Mouse (Mus musculus): ENCODE data around the gene Fxyd5. TPM values are rescaled to one million over a fixed set of nuclear protein-coding genes. Genes with fewer than 3 reads are reported as not detected.

Fxyd5 gene
- polyA plus RNA-seq, 1 experiment from 2014 or later, result 7.8 TPM

GRCm38 (mm10) chr7:31072326-31072725, 30.0 kb upstream of the Fxyd5 start:
- no peak overlapping the region for H3K9ac ChIP-seq (replicated peaks; ENCODE audit: low read depth, low read length)
- no peaks in the 10 kb centered on the region for H3K9me3 ChIP-seq (ENCODE audit: control insufficient read depth, low read length)
- no peaks in the 10 kb centered on the region for H3K27me3 ChIP-seq (ENCODE audit: control insufficient read depth, insufficient read depth, low read length)
- H3K4me1 ChIP-seq (ENCODE audit: control insufficient read depth, insufficient read depth, low read length), result no peaks in the 10 kb centered on the region
- 39% methylated on average over 9 of the region's 9 CpGs for WGBS
- no peak overlapping the region for H3K27ac ChIP-seq (ENCODE audit: low read depth, low read length)
- H3K4me2 ChIP-seq (ENCODE audit: low read depth, low read length), result no peak overlapping the region
- H3K36me3 ChIP-seq (ENCODE audit: control insufficient read depth, insufficient read depth, low read length), result no peaks in the 10 kb centered on the region
- ATAC-seq (ENCODE audit: low read depth), result no peak
- no peak overlapping the region for H3K4me3 ChIP-seq (ENCODE audit: low read depth, low read length)

DNA sequence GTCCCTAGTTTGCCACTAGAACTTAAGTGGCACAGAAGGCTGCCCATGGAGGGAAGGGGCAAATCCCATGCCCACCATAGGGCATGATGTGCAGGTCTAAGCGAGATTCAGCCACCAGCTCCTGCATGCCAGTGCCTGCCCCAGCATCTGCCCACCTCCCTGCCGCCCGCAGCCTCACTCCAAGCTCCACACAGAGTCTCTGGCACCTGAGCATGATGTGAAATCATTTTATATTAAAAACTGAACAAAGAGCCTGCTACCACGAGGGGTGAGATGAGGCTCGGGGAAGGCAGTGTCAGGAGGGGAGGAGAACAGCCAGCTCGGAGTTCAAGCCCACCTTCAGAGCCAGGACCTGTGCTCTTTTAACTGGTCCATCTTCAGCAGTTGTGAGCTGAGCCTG, 28.0 kb upstream of the Fxyd5 start:
- H3K4me2 ChIP-seq (ENCODE audit: low read depth, low read length), result no peak overlapping the region
- H3K9me3 ChIP-seq (ENCODE audit: control insufficient read depth, low read length), result no peaks in the 10 kb centered on the region
- H3K27ac ChIP-seq (ENCODE audit: low read depth, low read length), result no peak overlapping the region
- H3K36me3 ChIP-seq (ENCODE audit: control insufficient read depth, insufficient read depth, low read length), result no peaks in the 10 kb centered on the region
- H3K4me3 ChIP-seq (ENCODE audit: low read depth, low read length), result no peak overlapping the region
- 90% methylated on average over 6 of the region's 6 CpGs for WGBS
- H3K27me3 ChIP-seq (ENCODE audit: control insufficient read depth, insufficient read depth, low read length), result no peaks in the 10 kb centered on the region
- no peak for ATAC-seq (ENCODE audit: low read depth)
- H3K4me1 ChIP-seq (ENCODE audit: control insufficient read depth, insufficient read depth, low read length), result no peaks in the 10 kb centered on the region
- H3K9ac ChIP-seq (replicated peaks; ENCODE audit: low read depth, low read length), result no peak overlapping the region

DNA sequence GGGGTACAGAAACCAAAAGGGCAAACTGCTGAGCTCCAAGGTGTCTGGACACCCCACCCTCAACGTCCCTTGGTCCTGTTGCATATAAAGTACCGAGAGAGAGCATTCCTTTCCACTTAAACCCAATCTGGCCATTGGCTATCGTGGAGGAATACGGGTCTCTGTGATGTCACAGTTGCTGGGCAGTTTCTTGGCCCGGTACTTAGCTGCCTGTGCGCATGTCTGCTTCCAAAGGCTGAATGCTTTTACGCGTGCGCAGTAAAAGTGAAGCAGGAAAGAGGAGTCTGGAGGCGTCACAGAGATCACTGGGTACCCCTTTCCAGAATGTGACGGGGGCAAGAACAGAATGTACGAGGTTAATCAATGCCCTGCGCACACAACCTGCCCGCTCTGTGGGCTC, 27.2 kb upstream of the Fxyd5 start:
- Histone ChIP-seq H3K9me3 (ENCODE audit: control insufficient read depth, low read length) (no peaks in the 10 kb centered on the region), H3K4me3 (ENCODE audit: low read depth, low read length) (no peak overlapping the region), H3K9ac (replicated peaks; ENCODE audit: low read depth, low read length) (no peak overlapping the region), H3K27me3 (ENCODE audit: control insufficient read depth, insufficient read depth, low read length) (no peaks in the 10 kb centered on the region), H3K4me2 (ENCODE audit: low read depth, low read length) (no peak overlapping the region), H3K4me1 (ENCODE audit: control insufficient read depth, insufficient read depth, low read length) (no peaks in the 10 kb centered on the region), H3K27ac (ENCODE audit: low read depth, low read length) (no peak overlapping the region), H3K36me3 (ENCODE audit: control insufficient read depth, insufficient read depth, low read length) (no peaks in the 10 kb centered on the region)
- 82% methylated on average over 14 of the region's 14 CpGs for whole genome bisulfite sequencing
- ATAC-seq (ENCODE audit: low read depth), result no peak

DNA sequence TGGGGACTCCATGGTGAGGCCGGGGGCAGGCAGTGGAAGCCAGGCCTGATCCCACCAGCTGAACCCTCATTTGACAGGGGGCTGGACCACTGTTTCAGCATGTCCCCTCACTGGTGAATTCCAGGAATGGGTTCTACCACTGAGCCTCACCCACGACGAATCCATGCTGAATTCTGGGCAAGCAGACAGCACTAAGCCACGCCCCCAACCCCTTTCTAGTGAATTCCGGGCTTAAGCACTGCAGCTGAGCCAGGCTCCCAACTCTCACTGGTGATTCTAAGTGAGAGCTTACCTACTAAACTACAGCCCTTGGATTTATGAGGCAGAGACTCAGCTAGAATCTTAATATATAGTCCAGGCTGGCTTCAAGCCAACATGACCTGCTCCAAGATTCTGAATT, 25.6 kb upstream of the Fxyd5 start:
- Histone ChIP-seq H3K36me3 (ENCODE audit: control insufficient read depth, insufficient read depth, low read length) (no peaks in the 10 kb centered on the region), H3K4me2 (ENCODE audit: low read depth, low read length) (no peak overlapping the region), H3K4me1 (ENCODE audit: control insufficient read depth, insufficient read depth, low read length) (no peaks in the 10 kb centered on the region), H3K9ac (replicated peaks; ENCODE audit: low read depth, low read length) (no peak overlapping the region), H3K9me3 (ENCODE audit: control insufficient read depth, low read length) (no peaks in the 10 kb centered on the region), H3K4me3 (ENCODE audit: low read depth, low read length) (no peak overlapping the region), H3K27ac (ENCODE audit: low read depth, low read length) (no peak overlapping the region), H3K27me3 (ENCODE audit: control insufficient read depth, insufficient read depth, low read length) (no peaks in the 10 kb centered on the region)
- ATAC-seq (ENCODE audit: low read depth), result no peak
- WGBS, result 45% methylated on average over 5 of the region's 5 CpGs

GRCm38 (mm10) chr7:31063074-31063560, 20.8 kb upstream of the Fxyd5 start:
- no peak for ATAC-seq (ENCODE audit: low read depth)
- 87% methylated on average over 12 of the region's 12 CpGs for WGBS
- H3K36me3 ChIP-seq (ENCODE audit: control insufficient read depth, insufficient read depth, low read length), result no peaks in the 10 kb centered on the region
- no peaks in the 10 kb centered on the region for H3K4me1 ChIP-seq (ENCODE audit: control insufficient read depth, insufficient read depth, low read length)
- no peak overlapping the region for H3K4me2 ChIP-seq (ENCODE audit: low read depth, low read length)
- H3K27me3 ChIP-seq (ENCODE audit: control insufficient read depth, insufficient read depth, low read length), result no peaks in the 10 kb centered on the region
- H3K4me3 ChIP-seq (ENCODE audit: low read depth, low read length), result no peak overlapping the region
- H3K27ac ChIP-seq (ENCODE audit: low read depth, low read length), result no peak overlapping the region
- H3K9ac ChIP-seq (replicated peaks; ENCODE audit: low read depth, low read length), result no peak overlapping the region
- H3K9me3 ChIP-seq (ENCODE audit: control insufficient read depth, low read length), result no peaks in the 10 kb centered on the region

GRCm38 (mm10) chr7:31060621-31061010, 18.3 kb upstream of the Fxyd5 start:
- Histone ChIP-seq H3K9me3 (ENCODE audit: control insufficient read depth, low read length) (no peaks in the 10 kb centered on the region), H3K4me3 (ENCODE audit: low read depth, low read length) (no peak overlapping the region), H3K9ac (replicated peaks; ENCODE audit: low read depth, low read length) (no peak overlapping the region), H3K27me3 (ENCODE audit: control insufficient read depth, insufficient read depth, low read length) (no peaks in the 10 kb centered on the region), H3K27ac (ENCODE audit: low read depth, low read length) (no peak overlapping the region), H3K4me2 (ENCODE audit: low read depth, low read length) (no peak overlapping the region), H3K4me1 (ENCODE audit: control insufficient read depth, insufficient read depth, low read length) (no peaks in the 10 kb centered on the region), H3K36me3 (ENCODE audit: control insufficient read depth, insufficient read depth, low read length) (no peaks in the 10 kb centered on the region)
- 89% methylated on average over 7 of the region's 7 CpGs for WGBS
- no peak for ATAC-seq (ENCODE audit: low read depth)

- H3K4me2 ChIP-seq (ENCODE audit: low read depth, low read length), result no peak overlapping the region
- no peak for ATAC-seq (ENCODE audit: low read depth)
- no peak overlapping the region for H3K4me3 ChIP-seq (ENCODE audit: low read depth, low read length)
- no peaks in the 10 kb centered on the region for H3K27me3 ChIP-seq (ENCODE audit: control insufficient read depth, insufficient read depth, low read length)
- no peaks in the 10 kb centered on the region for H3K4me1 ChIP-seq (ENCODE audit: control insufficient read depth, insufficient read depth, low read length)
- H3K36me3 ChIP-seq (ENCODE audit: control insufficient read depth, insufficient read depth, low read length), result no peaks in the 10 kb centered on the region
- no peak overlapping the region for H3K27ac ChIP-seq (ENCODE audit: low read depth, low read length)
- no peaks in the 10 kb centered on the region for H3K9me3 ChIP-seq (ENCODE audit: control insufficient read depth, low read length)
- no peak overlapping the region for H3K9ac ChIP-seq (replicated peaks; ENCODE audit: low read depth, low read length)
- 68% methylated on average over 11 of the region's 11 CpGs for WGBS
These were observed 17.8 kb upstream of the Fxyd5 start for GRCm38 (mm10) chr7:31059919-31060620.

- no peaks in the 10 kb centered on the region for H3K36me3 ChIP-seq (ENCODE audit: control insufficient read depth, insufficient read depth, low read length)
- H3K9ac ChIP-seq (replicated peaks; ENCODE audit: low read depth, low read length), result no peak within 1 kb of the TSS
- no peaks in the 10 kb centered on the region for H3K9me3 ChIP-seq (ENCODE audit: control insufficient read depth, low read length)
- 8% methylated on average over 2 of the region's 2 CpGs for WGBS
- ATAC-seq (ENCODE audit: low read depth), result peak; percentile 74; the same call in 1 of the 2 replicates
- no peak within 1 kb of the TSS for H3K27ac ChIP-seq (ENCODE audit: low read depth, low read length)
- 0 out of 2 replicates have a peak, but pooled peaks cover 2% of the 10 kb centered on the region for H3K27me3 ChIP-seq (ENCODE audit: control insufficient read depth, insufficient read depth, low read length)
- H3K4me1 ChIP-seq (ENCODE audit: control insufficient read depth, insufficient read depth, low read length), result no peaks in the 10 kb centered on the region
- H3K4me2 ChIP-seq (ENCODE audit: low read depth, low read length), result no peak within 1 kb of the TSS
- H3K4me3 ChIP-seq (ENCODE audit: low read depth, low read length), result no peak within 1 kb of the TSS
These were observed 16.8 kb upstream of the Fxyd5 start, which contains the start of gene Lgi4 for GRCm38 (mm10) chr7:31059108-31059507. Gene Lgi4 (plus strand): TSS chr7:31059342.

- Histone ChIP-seq H3K4me2 (ENCODE audit: low read depth, low read length) (no peak overlapping the region), H3K9me3 (ENCODE audit: control insufficient read depth, low read length) (no peaks in the 10 kb centered on the region), H3K9ac (replicated peaks; ENCODE audit: low read depth, low read length) (no peak overlapping the region), H3K27me3 (ENCODE audit: control insufficient read depth, insufficient read depth, low read length) (0 out of 2 replicates have a peak, but pooled peaks cover 2% of the 10 kb centered on the region), H3K4me1 (ENCODE audit: control insufficient read depth, insufficient read depth, low read length) (no peaks in the 10 kb centered on the region), H3K27ac (ENCODE audit: low read depth, low read length) (no peak overlapping the region), H3K4me3 (ENCODE audit: low read depth, low read length) (no peak overlapping the region), H3K36me3 (ENCODE audit: control insufficient read depth, insufficient read depth, low read length) (no peaks in the 10 kb centered on the region)
- WGBS, result 88% methylated on average over 6 of the region's 6 CpGs
- no peak for ATAC-seq (ENCODE audit: low read depth)
These were observed 15.9 kb upstream of the Fxyd5 start for GRCm38 (mm10) chr7:31058211-31058610.
